Mouse (Mus musculus) kidney, adult 11 months (tissue): ENCODE measurements around the gene 9130019O22Rik.

ENCODE experiments used
- DNase-seq: peaks from one replicate; pipeline ENCODE4 v3.0.0; 2022

Gene 9130019O22Rik

DNA sequence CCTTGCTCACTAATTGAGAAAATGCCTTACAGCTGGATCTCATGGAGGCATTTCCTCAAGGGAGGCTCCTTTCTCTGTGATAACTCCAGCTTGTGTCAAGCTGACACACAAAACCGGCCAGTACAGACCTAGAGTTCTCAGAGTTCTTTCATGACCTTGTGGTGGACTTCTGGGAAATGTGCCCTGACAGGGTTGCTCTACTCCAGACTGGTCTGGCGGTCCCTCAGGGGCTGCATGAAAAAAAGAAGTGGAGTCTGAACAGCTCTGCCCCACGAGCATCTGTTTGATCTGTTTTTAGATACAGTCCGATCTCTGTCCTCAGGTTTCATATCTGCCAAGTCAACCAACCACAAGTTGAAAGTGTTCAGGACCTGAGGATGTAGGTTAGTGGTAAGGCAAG, 49.3 kb downstream of the 9130019O22Rik start:
- peak; percentile 43 for DNase-seq

DNA sequence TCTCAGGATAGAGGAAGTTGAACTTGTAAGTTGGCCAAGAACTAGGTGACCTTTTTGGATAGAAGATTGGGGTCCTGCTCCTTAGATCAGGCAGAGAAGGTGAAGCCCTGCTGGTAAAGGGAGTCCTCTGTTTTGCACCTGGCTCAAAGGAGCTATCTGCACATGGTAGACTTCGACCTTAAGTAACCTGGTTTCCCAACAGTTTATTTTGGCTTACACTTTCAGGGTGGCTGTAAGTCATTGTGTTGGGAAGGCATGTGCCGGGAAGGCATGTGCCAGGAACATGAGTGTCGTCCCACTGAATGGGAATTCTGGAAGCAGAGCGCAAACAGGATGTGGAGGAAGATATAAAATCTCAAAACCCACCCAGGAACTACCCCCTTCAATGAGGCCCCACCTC, 51.4 kb downstream of the 9130019O22Rik start:
- no peak for DNase-seq

DNA sequence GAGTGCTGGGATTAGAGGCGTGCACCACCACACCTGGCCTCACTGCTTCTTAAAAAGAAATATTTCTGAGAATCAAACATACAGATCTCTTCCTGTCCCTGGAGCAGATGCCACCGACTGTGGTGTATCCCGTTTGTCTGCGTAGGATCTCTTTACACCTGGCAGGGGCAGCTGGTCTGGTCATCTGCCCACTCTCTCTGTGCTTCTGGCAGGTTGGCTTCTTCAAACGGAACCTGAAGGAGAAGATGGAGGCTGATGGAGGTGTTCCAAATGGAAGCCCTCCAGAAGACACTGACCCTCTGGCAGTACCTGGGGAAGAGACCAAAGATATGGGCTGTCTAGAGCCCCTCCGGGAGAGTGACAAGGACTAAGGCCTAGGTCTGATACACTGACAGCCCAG, 53.7 kb downstream of the 9130019O22Rik start:
- DNase-seq, result no peak
